Mouse (Mus musculus): Measurements from ENCODE around the gene Gpr62. TPM values are rescaled to one million over a fixed set of nuclear protein-coding genes. Genes with fewer than 3 reads are reported as not detected.

Gpr62 gene
- polyA plus RNA-seq, 1 experiment from 2014 or later, result 0.41 TPM

DNA sequence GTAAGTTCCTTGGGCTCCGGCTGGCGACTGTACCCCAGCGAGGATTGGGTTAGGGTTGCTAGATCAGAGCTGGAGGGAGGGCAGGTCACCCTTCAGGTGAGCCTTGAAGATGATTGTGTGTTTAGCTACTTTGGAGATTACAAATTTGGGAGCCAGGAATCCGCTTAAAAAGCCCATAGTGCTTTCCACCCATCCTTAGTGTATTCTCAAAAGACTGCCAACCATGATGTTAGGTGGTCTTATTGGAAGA lies 35.8 kb downstream of the Gpr62 start:
- 3% methylated on average over 4 of the region's 4 CpGs for WGBS
- H3K4me2 ChIP-seq (replicated peaks), result peak overlapping the region; percentile 84

DNA sequence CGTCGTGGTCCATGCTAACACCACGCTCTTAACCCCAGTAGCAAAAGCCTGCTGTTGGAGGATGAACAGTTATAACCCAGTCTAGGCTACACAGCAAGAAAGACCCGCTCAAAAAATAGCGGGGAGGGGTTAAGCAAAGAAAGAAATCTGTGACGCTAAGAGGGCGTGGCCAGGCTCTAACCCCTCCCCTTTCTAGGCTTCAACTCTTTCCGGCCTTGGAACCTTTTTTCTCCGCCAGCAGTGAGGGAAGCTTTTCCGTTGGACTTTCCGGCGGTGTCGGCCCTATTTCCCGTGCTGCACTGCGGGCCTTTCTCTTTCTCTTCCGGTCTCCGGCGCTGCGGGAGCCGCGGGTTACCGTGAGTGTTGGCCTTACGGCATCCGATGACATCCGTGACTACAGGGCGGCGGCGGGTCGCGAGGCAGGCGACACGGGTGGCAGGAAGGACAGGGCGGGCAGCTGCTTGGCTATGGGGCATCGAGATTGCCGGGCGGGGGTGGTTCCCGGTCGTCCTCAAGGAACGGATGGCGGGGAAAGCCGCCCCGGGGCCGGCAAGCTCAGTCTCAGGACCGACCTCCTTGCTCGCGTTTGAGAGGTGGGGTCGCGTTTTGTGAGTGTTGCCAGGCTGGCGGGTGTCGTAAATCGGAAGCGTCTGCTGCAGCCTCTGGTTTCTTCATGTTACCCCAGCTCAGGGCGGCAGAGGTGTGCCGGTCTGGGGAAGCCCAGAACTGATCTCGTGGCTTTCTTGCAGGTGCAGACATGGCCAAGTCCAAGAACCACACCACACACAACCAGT lies 36.3 kb downstream of the Gpr62 start, which contains the start of gene Rpl29:
TSS of gene Rpl29 (plus strand) at position 234 of the 794 bp plus-strand sequence.
- Histone ChIP-seq H3K27me3 (no peaks in the 10 kb centered on the region), H3K27ac (peak within 1 kb of the TSS; percentile 97), H3K36me3 (peaks cover 37% of the 10 kb centered on the region), H3K4me3 (peak within 1 kb of the TSS; percentile 86), H3K4me2 (replicated peaks) (peak within 1 kb of the TSS; percentile 84), H3K9ac (peak within 1 kb of the TSS; percentile 99), H3K4me1 (peaks cover 7% of the 10 kb centered on the region), H3K9me3 (replicated peaks) (no peaks in the 10 kb centered on the region)
- peak; percentile 93 for ATAC-seq (ENCODE audit: low FRiP score)
- WGBS, result under 1% methylated on average over 55 of the region's 55 CpGs

More for the DNA sequence above, 35.8 kb downstream of the Gpr62 start:
- H3K9me3 ChIP-seq (replicated peaks), result no peaks in the 10 kb centered on the region
- no peak for ATAC-seq (ENCODE audit: low FRiP score)
- peak overlapping the region; percentile 86 for H3K4me3 ChIP-seq
- peaks cover 7% of the 10 kb centered on the region for H3K4me1 ChIP-seq
- peak overlapping the region; percentile 97 for H3K27ac ChIP-seq
- no peaks in the 10 kb centered on the region for H3K27me3 ChIP-seq
- H3K9ac ChIP-seq, result peak overlapping the region; percentile 99
- H3K36me3 ChIP-seq, result peaks cover 42% of the 10 kb centered on the region

DNA sequence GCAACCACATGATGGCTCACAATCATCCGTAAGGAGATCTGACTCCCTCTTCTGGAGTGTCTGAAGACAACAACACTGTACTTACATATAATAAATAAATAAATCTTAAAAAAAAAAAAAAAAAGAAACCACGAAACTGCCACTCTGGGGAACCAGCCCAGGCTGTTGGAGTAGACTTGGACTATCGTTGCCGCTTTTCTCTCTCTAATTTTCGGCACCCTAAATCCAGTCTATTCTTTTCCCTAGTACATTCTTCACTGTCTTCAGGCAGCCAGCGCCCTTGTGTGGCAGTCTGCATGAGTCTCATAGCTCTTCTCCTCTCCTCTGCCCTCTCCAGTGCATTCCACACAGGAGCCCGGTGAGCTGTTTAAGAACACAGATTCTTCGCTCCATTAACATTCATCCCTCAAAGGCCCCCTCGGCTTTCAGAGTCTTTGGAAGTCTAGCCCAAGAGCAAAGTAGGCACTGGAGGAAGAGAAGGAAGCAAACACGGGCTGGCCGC lies 37.0 kb downstream of the Gpr62 start:
- Histone ChIP-seq H3K4me1 (peaks cover 7% of the 10 kb centered on the region), H3K9ac (peak overlapping the region; percentile 61), H3K9me3 (replicated peaks) (no peaks in the 10 kb centered on the region), H3K36me3 (peaks cover 31% of the 10 kb centered on the region), H3K27me3 (no peaks in the 10 kb centered on the region), H3K4me2 (replicated peaks) (peak overlapping the region; percentile 69), H3K27ac (peak overlapping the region; percentile 97), H3K4me3 (peak overlapping the region; percentile 86)
- ATAC-seq (ENCODE audit: low FRiP score), result peak; percentile 69
- WGBS, result 17% methylated on average over 11 of the region's 11 CpGs

DNA sequence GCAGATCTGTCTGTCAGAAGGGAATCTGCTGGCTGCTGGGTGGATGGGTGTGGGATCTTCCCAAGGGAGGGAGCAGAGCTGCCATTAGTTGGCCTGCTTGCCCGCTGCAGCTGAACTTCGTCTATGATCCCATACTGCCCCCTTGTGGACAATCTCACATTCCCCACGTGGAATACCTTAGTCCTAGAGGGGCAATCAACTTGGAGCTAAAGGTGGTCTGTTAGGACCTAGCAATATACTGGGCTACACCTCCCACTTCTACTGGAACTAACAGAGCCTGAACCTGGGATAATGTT lies 43.9 kb downstream of the Gpr62 start:
- Histone ChIP-seq H3K4me3 (0 out of 2 replicates have a peak overlapping the region, but pooled peaks have one; percentile 6), H3K9me3 (replicated peaks) (no peaks in the 10 kb centered on the region), H3K9ac (no peak overlapping the region), H3K27me3 (peaks cover 5% of the 10 kb centered on the region; the same call in 1 of the 2 replicates), H3K4me1 (peaks cover 34% of the 10 kb centered on the region), H3K4me2 (replicated peaks) (peak overlapping the region; percentile 38), H3K36me3 (no peaks in the 10 kb centered on the region), H3K27ac (no peak overlapping the region)
- WGBS, result 0% methylated on average over 3 of the region's 3 CpGs
- peak; percentile 71 for ATAC-seq (ENCODE audit: low FRiP score)

DNA sequence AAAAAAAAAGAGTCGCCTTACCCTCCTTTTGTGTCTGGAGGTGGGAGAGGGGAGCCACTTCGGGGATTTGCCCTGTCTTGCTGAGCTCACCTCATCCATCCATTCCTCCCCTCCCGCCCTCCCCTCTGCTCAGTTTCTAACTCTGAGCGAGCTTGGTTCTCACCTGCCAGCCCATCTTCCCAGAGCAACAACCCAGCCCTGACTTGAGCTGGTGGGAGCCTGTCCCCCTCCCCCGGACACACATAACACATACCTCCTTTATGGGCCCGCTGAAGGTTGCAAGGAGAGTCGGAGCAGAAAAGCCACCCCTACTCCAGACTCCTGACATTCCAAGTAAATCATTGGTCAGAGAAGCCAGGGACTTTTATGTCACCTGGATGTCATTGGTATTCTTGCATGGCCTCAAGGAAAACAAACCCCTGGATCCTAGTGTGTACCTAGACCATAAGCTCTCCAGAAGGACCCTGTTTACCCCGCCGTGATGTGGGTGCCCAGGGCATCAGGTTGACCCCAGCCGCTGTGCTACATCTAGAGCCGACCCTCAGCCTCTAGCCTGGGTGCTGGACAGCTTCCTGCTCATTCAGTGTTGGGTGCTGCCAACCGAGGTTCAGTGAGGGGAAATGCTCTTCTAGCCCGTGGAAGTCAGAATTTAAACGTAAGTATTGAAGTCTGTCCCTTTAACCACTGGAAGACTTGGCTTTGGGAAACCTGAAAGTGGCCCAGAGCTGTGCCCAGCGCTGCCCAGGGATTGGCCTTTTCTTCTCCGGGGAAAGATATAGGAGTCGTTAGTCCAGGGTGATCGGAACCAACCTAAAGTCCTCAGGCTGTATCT lies 44.5 kb downstream of the Gpr62 start:
- H3K9me3 ChIP-seq (replicated peaks), result no peaks in the 10 kb centered on the region
- peak overlapping the region; percentile 33; the same call in 1 of the 2 replicates for H3K9ac ChIP-seq
- peaks cover 5% of the 10 kb centered on the region; the same call in 1 of the 2 replicates for H3K27me3 ChIP-seq
- no peaks in the 10 kb centered on the region for H3K36me3 ChIP-seq
- H3K4me2 ChIP-seq (replicated peaks), result peak overlapping the region; percentile 38
- 0 out of 2 replicates have a peak overlapping the region, but pooled peaks have one; percentile 6 for H3K4me3 ChIP-seq
- WGBS, result 4% methylated on average over 18 of the region's 18 CpGs
- ATAC-seq (ENCODE audit: low FRiP score), result peak; percentile 41
- peaks cover 34% of the 10 kb centered on the region for H3K4me1 ChIP-seq
- peak overlapping the region; percentile 55 for H3K27ac ChIP-seq

DNA sequence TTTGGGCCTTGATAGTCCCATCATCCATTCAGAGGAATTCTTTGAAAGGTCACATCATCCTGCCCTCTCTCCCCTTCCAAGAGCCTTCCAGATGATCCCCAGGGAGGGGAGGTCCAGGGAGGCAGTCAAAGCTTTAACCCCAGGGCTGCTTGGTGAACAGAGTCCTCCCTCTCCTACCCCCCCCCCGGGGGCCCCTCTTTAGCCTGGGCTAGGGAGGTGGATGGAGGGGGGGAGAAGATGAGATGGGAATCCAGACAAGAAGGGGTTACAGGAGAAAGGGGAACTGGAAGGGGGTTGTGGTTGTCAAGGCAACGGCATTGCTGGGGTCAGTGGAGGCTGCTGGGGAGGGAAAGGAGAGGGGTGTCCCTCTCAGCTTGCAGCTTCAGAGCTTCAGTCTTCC lies 45.1 kb downstream of the Gpr62 start:
- H3K4me2 ChIP-seq (replicated peaks), result peak overlapping the region; percentile 38
- H3K36me3 ChIP-seq, result no peaks in the 10 kb centered on the region
- peak overlapping the region; percentile 43 for H3K9ac ChIP-seq
- peaks cover 34% of the 10 kb centered on the region for H3K4me1 ChIP-seq
- no peak for ATAC-seq (ENCODE audit: low FRiP score)
- peak overlapping the region; percentile 55 for H3K27ac ChIP-seq
- WGBS, result 0% methylated on average over 2 of the region's 2 CpGs
- H3K4me3 ChIP-seq, result no peak overlapping the region
- no peaks in the 10 kb centered on the region for H3K9me3 ChIP-seq (replicated peaks)
- peaks cover 5% of the 10 kb centered on the region; the same call in 1 of the 2 replicates for H3K27me3 ChIP-seq

DNA sequence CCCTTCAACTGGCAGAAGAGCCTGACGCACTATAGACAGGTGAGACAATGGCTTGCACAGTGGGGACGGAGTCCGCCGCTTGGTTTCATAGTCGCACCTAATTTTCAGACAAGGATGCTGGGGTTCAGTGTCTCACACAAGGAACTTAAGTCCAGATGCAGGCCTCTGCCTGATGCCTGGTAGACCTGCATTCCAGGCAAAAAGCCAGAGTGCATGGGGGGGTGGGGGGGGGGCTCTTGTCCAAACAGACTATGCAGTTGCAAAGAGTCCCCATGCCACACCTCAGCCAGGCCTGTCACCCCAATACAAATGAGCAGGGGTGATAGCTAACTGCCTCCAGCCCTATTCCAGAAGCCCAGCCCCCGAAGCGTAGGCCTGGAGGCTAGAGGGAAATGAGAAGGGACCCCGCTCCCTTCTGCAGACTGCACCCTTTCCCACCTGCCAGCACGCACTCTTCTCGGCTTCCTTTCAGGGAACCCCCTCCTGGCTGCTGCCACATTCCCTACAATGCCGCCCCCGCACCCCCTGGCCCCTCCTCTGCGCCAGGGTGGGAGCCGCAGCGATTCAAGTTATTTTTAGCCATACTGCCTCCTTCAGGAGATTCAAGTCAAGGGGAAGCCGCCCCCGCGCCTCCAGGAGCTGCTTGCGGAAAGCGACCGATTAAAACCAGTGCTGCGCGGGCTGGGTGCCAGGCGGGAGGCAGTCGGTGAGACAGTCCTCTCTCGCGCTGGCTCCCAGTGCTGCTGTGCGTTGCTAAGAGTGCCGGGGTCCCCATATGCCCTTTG lies 47.7 kb downstream of the Gpr62 start:
- ATAC-seq (ENCODE audit: low FRiP score), result peak; percentile 52
- Histone ChIP-seq H3K27me3 (peaks cover 5% of the 10 kb centered on the region; the same call in 1 of the 2 replicates), H3K4me1 (peaks cover 34% of the 10 kb centered on the region), H3K9me3 (replicated peaks) (no peaks in the 10 kb centered on the region), H3K36me3 (no peaks in the 10 kb centered on the region), H3K27ac (peak overlapping the region; percentile 44; the same call in 1 of the 2 replicates), H3K4me2 (replicated peaks) (peak overlapping the region; percentile 56), H3K4me3 (peak overlapping the region; percentile 30), H3K9ac (peak overlapping the region; percentile 54)
- WGBS, result 16% methylated on average over 29 of the region's 29 CpGs

DNA sequence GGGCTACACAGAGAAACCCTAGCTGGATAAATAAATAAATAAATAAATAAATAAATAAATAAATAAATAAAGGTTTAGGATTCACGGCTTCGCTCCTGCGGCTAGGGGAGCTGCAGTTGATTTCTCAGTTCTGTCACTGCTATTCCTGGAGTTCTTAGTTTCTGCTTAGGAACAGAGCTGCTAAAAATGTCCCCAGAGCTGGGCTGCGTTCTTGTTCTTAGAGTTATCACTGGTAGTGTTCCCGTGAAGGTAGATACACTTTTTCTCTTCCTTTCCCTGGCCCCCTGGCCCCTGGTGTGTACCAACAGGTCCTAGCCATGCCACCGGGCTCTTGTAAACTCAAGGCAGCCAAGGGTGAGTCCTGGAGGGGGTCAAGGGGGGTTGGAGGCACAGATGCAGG lies 48.9 kb downstream of the Gpr62 start:
- ATAC-seq (ENCODE audit: low FRiP score), result no peak
- Histone ChIP-seq H3K36me3 (no peaks in the 10 kb centered on the region), H3K9me3 (replicated peaks) (no peaks in the 10 kb centered on the region), H3K9ac (no peak overlapping the region), H3K4me1 (peaks cover 34% of the 10 kb centered on the region), H3K4me3 (no peak overlapping the region), H3K4me2 (replicated peaks) (no peak overlapping the region), H3K27me3 (peaks cover 5% of the 10 kb centered on the region; the same call in 1 of the 2 replicates), H3K27ac (no peak overlapping the region)
- 88% methylated on average over 6 of the region's 6 CpGs for WGBS

Other genes starting within 250 kb of the Gpr62 start
- gene Tlr9, start 243.3 kb downstream of the Gpr62 start, polyA plus RNA-seq (2016; fragmentation: Nextera tagmentation; extraction: Ambion mirVana), result 0.05 and 0.07 TPM in 2 replicates
- 79.2 and 92.1 TPM in 2 replicates for gene Alas1, start 217.3 kb downstream of the Gpr62 start, polyA plus RNA-seq (2016; fragmentation: Nextera tagmentation; extraction: Ambion mirVana)
- 15.4 and 16.4 TPM in 2 replicates for gene Poc1a, start 184.9 kb downstream of the Gpr62 start, polyA plus RNA-seq (2016; fragmentation: Nextera tagmentation; extraction: Ambion mirVana)
- 25.5 and 26.9 TPM in 2 replicates for gene Dusp7, start 97.3 kb downstream of the Gpr62 start, polyA plus RNA-seq (2016; fragmentation: Nextera tagmentation; extraction: Ambion mirVana)
- 629 and 723 TPM in 2 replicates for gene Rpl29, start 36.5 kb downstream of the Gpr62 start, polyA plus RNA-seq (2016; fragmentation: Nextera tagmentation; extraction: Ambion mirVana)
- gene Acy1, start 27.6 kb downstream of the Gpr62 start, polyA plus RNA-seq (2016; fragmentation: Nextera tagmentation; extraction: Ambion mirVana), result 29.0 and 30.7 TPM in 2 replicates
- 7.6 and 8.5 TPM in 2 replicates for gene Abhd14b, start 18.5 kb downstream of the Gpr62 start, polyA plus RNA-seq (2016; fragmentation: Nextera tagmentation; extraction: Ambion mirVana)
- gene Abhd14a, start 18.3 kb downstream of the Gpr62 start, polyA plus RNA-seq (2016; fragmentation: Nextera tagmentation; extraction: Ambion mirVana), result 37.5 and 39.7 TPM in 2 replicates
- gene Pcbp4, start 12.6 kb downstream of the Gpr62 start, polyA plus RNA-seq (2016; fragmentation: Nextera tagmentation; extraction: Ambion mirVana), result 308 and 309 TPM in 2 replicates
- 42.7 and 52.2 TPM in 2 replicates for gene Rrp9, start 10.0 kb upstream of the Gpr62 start, polyA plus RNA-seq (2016; fragmentation: Nextera tagmentation; extraction: Ambion mirVana)
- 1.6 and 2.1 TPM in 2 replicates for gene Parp3, start 11.0 kb upstream of the Gpr62 start, polyA plus RNA-seq (2016; fragmentation: Nextera tagmentation; extraction: Ambion mirVana)
- not detected in 2 replicates for gene Iqcf1, start 34.0 kb upstream of the Gpr62 start, polyA plus RNA-seq (2016; fragmentation: Nextera tagmentation; extraction: Ambion mirVana)
- gene Iqcf5, start 48.6 kb upstream of the Gpr62 start, polyA plus RNA-seq (2016; fragmentation: Nextera tagmentation; extraction: Ambion mirVana), result not detected in 2 replicates
- not detected in 2 replicates for gene Iqcf3, start 95.7 kb upstream of the Gpr62 start, polyA plus RNA-seq (2016; fragmentation: Nextera tagmentation; extraction: Ambion mirVana)
- gene Iqcf4, start 105.1 kb upstream of the Gpr62 start, polyA plus RNA-seq (2016; fragmentation: Nextera tagmentation; extraction: Ambion mirVana), result not detected in 2 replicates
- not detected in 2 replicates for gene Iqcf6, start 160.6 kb upstream of the Gpr62 start, polyA plus RNA-seq (2016; fragmentation: Nextera tagmentation; extraction: Ambion mirVana)
- gene Grm2, start 190.1 kb upstream of the Gpr62 start, polyA plus RNA-seq (2016; fragmentation: Nextera tagmentation; extraction: Ambion mirVana), result 4.4 and 4.7 TPM in 2 replicates
- gene Tex264, start 220.0 kb upstream of the Gpr62 start, polyA plus RNA-seq (2016; fragmentation: Nextera tagmentation; extraction: Ambion mirVana), result 40.7 and 41.0 TPM in 2 replicates

Data from hindbrain, embryonic 12.5 days (tissue).